Mouse (Mus musculus) hematopoietic stem cell, adult 5-6 weeks (primary cell): Measurements from ENCODE around the gene Tenm4. TPM values are rescaled to one million over a fixed set of nuclear protein-coding genes. Genes with fewer than 3 reads are reported as not detected.

Experiments
- ATAC-seq, 2 experiments: fragments of 125-278 bp in 1 of 2; replicated peaks in 1 of 2; 2 replicates each; pipeline ENCODE4 v1.8.0; 2016 to 2017; ENCODE audit warnings: inconsistent platforms in 2 of 2, mild to moderate bottlenecking in 2 of 2, moderate number of reproducible peaks in 2 of 2, low read depth in 1 of 2, moderate TSS enrichment in 1 of 2; ENCODE audit not compliant: low FRiP score in 2 of 2, poor library complexity in 2 of 2, severe bottlenecking in 2 of 2, insufficient read depth in 1 of 2, low TSS enrichment in 1 of 2
- total RNA-seq: library from RNA; stranded (forward); fragments of 172-1452, 232-1000 nt; gene quantifications from 2 replicates; pipeline ENCODE4 v1.2.3, GENCODE M21; 2017

Gene Tenm4
- total RNA-seq, 1 experiment from 2014 or later, result not detected

DNA sequence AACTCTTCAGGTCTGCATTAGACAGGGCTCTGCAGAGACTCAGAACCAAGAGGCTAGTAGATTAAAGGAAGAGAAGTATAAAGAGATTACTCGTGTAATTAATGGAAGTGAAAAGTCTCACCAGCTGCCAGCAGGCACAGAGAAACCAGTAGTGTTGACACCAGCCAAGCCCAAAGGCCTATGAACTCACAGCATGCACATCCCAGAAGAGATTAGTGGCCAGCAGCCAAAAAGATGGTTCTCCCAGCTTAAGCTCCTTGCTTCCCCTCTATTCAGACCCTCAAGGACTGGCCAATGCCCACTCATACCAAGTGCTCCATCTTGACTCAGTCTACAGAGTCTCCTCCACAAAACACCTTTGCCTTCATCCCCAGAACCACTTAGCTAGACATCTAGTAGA, 242.8 kb downstream of the Tenm4 start:
- no peak for ATAC-seq

DNA sequence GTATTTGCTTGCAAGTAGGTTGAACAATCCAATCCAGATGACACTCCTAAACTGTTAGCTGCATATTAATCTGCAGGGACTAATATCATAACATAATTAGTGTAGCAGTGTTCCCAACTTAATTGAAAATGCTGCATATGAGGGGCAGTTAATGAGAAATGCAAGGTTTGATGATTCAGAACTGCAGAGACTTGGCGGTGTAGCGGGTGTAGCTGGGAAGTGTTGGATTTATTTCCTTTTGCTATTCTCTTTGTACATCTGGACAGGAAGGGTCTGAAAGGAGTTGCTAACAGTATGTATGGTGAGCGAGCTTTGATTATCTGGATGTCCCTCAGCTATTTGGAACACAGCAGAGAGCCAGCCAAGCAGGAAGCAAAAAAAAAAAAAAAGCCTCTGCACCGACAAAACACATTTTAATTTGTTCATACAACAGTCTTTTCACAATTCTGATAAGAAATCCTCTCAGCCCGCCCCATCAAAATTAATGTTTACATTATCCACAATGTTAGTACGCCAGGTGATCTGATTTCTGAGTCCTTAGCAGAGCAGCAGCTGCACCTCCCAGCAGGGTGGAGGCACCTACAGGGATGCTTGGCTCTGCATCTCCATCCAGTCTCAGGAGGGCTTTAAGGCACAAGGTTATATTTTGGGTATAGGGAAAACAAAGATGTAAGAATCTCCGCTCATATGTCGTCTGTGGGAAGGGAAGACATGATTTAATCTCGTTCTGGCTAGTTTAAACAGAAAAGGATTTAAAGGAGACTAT, 243.4 kb downstream of the Tenm4 start:
- no peak for ATAC-seq

DNA sequence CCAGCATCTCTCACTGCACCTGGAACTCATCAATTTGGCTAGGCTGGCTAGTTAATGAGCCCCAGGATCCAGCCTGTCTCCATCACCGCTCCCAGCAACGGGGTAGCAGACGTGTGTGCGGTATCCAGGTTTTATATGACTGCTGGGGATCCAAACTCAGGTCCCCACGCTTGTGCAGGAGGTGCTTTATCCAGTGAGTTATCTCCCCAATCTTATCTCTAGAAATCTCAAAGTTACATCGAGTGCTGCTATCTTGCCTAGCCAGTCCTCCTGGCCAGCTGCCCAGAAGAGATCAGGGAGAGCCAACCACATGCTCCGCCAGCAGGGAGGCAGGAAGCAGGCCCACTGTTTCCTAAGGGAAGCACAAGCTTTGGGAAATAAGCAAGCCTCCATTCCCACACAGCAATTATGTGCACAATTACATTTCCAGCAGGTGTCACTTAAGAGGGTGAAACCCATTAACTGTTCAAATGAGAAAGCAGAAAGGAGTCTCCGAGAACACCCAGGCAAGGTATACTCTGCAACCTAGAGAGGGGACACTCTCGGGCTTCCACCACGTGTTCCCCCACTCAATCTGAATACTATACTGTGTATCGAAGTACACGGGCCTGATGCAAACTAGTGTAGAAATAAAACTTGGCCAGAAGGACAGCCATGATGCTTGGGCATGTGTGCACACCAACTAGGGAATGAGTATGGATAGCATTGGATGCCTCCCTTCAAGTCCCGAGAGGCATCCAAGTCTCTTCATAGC, 246.4 kb downstream of the Tenm4 start:
- ATAC-seq, result no peak

DNA sequence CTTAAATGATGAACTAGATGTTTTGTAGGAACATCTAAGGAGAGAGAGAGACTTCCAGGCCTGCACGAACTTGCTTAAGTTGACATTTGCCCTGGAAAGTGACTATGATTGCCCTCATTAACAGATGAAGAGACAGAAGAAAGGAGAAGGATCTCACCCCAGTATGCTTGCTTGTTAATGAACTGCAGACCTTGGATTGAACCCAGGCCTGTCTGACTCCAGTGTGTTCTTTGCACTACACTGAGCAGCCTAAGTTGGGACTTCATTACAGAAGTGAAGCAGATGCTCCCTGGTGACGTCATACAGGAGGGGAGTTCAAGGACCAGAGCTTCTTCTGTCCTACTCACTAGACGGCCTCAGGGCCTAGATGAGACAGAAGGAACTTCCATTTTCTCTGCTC, 247.1 kb downstream of the Tenm4 start:
- no peak for ATAC-seq

DNA sequence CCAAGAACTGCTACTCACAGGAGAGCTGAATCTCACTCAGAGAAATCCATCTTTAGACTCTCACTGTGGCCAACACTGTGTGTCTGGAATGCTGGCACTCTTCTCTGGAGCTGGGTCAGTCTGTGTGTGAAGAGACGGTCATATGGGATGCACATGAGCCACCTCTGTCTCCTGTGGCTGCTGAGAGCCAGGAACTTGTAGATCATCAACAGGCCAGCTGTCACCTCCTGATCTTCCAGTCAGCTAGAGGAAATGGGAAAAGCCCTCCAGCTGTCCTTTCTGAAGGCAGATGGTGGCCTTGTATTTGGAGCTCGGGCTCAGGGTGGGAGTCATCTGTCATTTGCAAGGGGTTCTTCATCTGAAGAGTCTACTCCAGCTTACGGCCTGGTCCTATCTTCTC, 249.0 kb downstream of the Tenm4 start:
- ATAC-seq, result no peak

DNA sequence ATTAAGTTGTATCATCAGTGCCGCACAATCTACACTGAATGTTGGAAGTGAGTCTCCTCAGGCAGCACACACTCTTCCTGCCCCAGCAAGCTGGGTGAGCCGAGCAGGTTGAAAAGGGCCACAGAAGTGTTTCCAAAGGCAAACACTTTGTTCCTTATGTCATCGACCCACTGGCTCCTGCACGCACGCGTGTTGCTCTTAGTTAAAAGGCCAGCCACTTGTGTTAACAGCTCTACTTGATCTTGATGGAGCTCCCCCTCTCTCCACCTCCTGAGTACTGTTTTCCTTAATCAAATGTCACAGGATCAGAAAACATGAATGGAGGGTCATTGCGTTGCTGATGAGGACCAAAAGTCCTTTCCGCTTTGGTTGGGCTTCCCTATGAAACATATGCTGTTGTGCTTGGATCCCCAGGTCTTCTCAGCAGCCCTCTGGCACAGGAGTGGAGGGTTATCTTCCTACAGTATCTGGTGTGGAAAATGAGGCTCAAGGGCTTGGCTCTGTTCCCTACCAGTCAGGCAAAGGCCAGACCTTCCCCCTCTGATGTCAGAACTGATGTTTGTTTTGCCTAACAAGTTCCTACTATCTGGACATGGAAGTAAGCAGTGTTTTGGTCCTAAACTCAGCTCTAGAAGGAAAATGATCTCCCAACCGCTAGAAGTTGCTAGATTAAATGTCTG, 250.0 kb downstream of the Tenm4 start:
- no peak for ATAC-seq

DNA sequence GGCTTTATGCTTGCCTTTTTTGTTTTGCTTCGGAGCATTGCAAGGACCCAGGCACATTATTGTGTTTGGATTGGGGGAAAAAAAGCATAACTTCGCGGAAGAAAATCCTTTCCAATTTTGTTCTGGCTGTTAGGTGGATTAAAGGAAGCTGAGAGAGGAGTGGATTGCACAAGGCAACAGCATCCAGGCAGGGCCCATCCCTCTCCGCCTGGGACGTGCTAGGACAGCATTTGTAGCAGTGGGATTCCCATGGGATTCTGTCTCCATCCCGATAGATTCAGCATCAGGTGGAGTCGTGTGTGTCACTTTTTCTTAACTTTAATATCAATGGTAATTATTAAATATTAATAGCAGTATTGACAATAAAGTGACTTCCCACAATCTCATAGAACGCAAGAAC, 255.9 kb downstream of the Tenm4 start:
- ATAC-seq, result no peak

DNA sequence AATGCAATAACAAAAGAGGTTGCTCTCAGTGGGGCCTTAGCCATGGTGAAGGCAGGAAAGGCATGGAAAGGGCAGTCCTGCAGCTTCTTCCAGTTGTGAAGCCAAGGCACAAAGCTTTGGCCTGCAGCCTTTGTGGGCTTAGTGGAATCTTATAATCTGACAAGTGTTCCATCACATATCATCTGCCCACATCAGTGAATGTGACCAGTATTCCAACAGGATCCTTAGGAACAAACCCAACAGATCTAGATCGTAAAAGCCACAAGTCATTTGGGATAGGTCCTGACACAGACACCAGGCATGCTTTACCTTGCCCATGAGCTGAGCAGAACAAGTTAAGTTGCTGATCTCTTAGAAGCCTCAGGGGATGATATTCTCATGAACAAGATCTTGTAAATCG, 262.3 kb downstream of the Tenm4 start:
- no peak for ATAC-seq

DNA sequence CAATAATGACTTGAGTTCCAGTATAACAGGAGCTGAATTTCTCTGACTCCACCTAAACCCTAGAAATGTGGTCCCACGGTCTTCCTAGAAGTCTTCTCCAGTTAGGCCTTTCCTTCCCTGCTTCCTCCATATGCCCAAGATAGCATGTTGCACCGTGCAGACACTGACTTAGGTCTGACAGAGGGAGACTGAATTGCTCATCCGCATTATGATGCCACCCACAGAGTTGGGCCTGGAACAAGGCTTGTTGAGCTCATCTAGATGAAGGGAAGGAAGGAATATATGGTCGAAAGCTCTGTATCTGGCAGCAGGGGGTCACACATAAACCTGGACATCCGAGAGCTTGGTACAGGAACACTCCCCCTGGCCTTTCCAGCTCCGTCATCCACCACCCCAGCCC, 267.3 kb downstream of the Tenm4 start:
- no peak for ATAC-seq

DNA sequence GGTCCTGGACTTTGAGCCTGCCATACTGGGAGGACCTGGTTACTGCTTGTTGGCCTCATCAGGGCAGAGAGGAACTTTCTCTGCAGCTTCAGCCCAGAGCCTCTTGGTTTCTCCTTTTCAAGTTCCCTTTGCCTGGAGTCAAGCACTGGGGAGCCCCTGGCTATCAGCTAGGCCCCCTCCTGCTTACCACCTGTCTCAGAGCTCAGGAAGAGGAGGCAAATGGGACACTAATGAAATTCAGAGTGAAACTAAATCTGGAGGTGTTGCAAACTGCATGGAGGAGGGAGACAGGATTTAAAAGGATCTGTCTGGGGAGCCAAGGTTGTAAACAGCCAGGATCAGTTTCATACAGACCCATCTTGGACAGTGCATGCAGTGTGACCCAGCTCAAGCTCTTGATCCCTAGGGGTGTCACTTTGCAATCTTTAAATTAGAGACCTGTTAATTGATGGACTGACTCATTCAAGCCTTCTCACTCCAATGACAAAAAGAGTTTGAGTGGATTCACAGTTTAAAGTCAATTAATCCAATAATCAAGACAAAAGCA, 269.2 kb downstream of the Tenm4 start:
- no peak for ATAC-seq

DNA sequence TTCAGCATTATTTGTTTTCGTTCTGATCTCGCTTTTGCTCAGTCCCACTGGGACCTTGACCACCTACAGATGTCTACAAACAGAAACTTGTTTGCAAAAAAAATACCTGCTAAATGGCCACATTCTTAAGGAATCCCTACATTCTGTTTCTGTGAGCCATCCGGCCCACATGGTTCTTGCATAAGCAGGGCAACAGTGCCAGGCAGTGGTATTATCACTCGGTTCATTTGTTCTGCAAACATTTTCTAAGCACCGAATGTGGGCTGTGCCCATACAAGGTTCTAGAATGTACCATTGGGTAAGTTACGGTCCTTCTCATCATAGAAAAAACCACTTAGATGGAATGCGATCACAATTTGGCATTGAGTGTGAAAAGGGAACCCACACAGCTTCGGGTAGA, 274.7 kb downstream of the Tenm4 start:
- no peak for ATAC-seq

DNA sequence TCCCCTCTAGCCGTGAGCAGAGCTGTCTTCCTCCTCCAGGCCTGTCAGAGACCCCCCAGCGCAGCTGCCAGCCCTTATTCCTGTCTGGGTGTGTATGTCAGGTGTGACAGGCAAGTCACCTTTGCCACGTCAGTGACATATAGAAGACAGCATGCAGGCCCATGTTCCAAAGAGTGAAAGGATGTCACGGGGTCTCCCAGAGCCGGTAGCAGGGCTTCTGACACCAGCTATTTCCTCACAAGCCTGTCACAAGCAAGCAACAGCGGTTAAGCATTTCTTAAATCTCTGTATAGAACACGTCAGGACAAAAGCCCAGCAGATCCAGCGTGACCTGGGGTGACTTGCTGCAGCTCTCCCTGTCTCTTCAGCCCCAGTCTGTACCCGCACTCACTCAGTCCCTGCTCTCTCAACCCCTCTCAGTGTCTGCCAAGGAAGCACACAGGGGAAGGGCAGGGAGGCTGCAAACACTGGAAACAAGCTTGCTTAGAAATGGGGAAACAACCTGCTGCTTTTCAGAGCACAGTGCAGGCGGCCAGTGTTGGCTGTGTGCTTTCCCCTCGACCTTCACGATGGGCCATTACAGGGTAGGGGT, 276.9 kb downstream of the Tenm4 start:
- ATAC-seq, result no peak

DNA sequence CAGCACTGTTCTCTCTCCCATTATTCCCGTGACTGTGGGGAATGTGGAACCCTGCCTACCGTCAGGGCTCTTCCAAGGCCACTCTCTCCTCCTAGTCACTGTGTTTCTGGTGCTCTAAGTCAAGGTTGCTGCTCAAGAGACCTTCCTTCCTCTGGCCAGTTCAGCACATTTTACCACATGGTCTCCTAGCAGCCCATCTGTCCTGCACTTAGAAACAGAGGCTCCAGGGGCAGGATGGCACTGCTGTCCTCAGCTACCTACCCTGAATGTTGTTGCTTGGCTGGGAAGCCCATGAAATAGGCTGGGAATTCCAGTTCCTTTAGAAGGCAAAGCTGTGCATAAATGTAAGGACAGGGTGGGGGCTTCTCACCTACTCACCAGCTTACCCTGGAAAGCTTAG, 284.9 kb downstream of the Tenm4 start:
- ATAC-seq, result no peak

DNA sequence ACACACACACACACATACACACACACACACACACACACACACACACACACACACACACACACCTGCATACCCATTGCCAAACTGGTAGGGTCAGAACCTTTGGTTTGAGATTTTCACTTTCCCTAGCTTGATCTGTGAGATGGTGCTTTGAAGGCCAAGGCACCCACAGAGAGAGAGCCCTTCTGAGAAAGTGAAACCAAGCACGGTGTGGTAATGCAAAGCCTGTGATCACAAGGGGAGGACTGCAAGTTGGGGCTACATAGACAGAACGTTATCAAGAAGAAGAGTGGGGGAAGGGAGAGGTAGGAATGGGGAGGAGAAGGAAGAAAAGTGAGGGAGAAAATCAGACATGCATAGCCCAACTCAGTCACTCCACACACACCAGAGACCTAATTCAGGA, 285.6 kb downstream of the Tenm4 start:
- peak; percentile 63 to 72; a peak in 3 of 4 replicates for ATAC-seq

DNA sequence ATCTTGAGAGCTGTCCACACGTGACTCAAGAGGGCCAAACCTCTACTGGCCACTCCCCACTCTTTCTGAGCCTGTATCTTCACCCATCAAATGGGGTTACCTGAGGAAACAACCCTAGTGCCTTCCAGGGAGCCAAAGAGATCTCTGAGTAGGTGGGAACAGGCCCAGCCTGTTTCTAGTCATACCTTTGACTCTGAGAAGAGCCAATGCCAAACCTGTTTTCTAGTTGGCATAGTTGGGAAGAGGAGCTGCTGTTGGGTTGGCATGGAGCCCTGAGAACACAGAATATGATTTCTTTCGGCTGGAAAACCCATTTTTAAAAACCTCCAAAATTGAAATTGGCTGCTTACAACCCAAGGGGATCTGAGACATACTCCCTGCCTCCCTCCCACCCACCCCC, 286.8 kb downstream of the Tenm4 start:
- no peak for ATAC-seq

DNA sequence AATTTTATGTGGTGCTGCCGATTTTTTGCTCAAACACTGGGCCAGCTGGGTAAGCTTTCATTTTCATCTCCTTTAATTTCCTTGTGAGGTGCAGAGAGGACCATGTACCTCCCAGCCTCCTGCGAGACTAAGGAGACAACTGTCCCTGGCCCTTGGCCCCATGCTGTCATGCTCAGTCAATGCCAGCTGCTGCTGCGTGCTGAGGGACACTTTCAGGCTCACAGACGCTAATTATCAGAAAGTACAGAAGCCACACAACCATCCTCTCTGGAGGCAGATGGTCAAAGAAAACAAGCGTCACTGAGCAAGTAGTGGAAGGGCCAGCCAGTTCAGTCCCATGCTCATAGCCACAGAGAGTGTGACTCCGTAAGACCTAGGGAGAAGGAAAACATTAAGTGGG, 287.9 kb downstream of the Tenm4 start:
- ATAC-seq, result no peak

DNA sequence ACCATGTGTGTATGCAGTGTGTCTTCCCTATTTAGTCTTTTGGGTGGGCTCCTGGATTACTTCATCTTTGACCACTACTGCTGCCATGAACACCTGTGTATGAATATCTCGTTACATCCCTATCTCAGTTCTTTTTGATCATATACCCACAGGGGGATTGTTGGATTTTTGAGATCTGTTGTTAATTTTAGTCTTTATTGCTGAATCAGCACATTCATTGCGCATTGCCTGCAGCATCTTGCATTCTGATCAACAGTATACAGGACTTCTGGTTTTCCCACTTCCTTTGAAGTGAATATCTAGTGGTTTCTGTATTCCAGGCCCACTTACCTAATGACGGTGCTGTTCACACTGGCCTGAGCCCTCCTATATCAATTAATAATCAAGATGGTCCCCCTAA, 295.7 kb downstream of the Tenm4 start:
- ATAC-seq, result no peak

DNA sequence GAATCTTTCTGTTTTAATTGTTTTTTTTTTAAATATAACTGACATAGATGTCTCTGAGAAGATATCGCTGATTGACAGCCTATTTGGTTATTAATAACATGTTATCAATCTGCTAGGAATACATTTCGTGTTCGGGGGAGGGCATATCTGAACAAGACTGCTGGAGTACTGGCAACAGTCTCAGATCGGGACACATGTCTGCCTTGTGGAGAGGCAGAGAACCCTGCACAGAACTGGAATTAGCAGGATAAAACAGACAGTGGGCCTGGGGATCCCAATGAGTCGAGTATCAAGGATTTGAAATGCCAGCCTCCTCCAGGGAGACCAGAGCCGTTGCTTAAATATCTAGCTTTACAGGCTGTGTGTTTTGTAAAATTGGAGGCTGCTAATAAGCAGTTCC, 299.8 kb downstream of the Tenm4 start:
- ATAC-seq, result no peak
